Mouse (Mus musculus) midbrain, embryonic 16.5 days (tissue): Measurements from ENCODE around the gene Tmem132b. TPM values are rescaled to one million over a fixed set of nuclear protein-coding genes. Genes with fewer than 3 reads are reported as not detected.
A peak's percentile ranks its signal among the peaks of the same experiment; 100 is the strongest.

Experiments used
- ATAC-seq: fragments of 200-750 bp; cut with Nextera tagmentation; 2 replicates; pipeline ENCODE4 v1.8.0; 2017; ENCODE audit warnings: moderate TSS enrichment
- H3K27ac ChIP-seq: fragments of 300-500 bp; sonication (generic); 2 replicates; pipeline ENCODE4 v1.5.1; 2014; ENCODE audit warnings: mild to moderate bottlenecking, low read length, mixed read lengths
- H3K27me3 ChIP-seq: fragments of 300-500 bp; sonication (generic); 2 replicates; pipeline ENCODE4 v1.6.1; 2014; ENCODE audit warnings: low read depth, low read length, mixed read lengths; ENCODE audit not compliant: control insufficient read depth, insufficient read depth
- H3K36me3 ChIP-seq: fragments of 300-500 bp; sonication (generic); 2 replicates; pipeline ENCODE4 v1.6.1; 2014; ENCODE audit warnings: mild to moderate bottlenecking, low read length, moderate library complexity, mixed read lengths; ENCODE audit not compliant: control insufficient read depth, insufficient read depth
- H3K4me1 ChIP-seq: fragments of 300-500 bp; sonication (generic); 2 replicates; pipeline ENCODE4 v1.6.1; 2014; ENCODE audit warnings: mild to moderate bottlenecking, low read length, mixed read lengths; ENCODE audit not compliant: control insufficient read depth, insufficient read depth
- H3K4me2 ChIP-seq: fragments of 300-500 bp; sonication (generic); 2 replicates; pipeline ENCODE4 v1.6.1; 2014; ENCODE audit warnings: mild to moderate bottlenecking, low read length, mixed read lengths
- H3K4me3 ChIP-seq: fragments of 300-500 bp; sonication (generic); 2 replicates; pipeline ENCODE4 v1.5.1; 2014; ENCODE audit warnings: low read depth, mild to moderate bottlenecking, low read length, moderate library complexity, mixed read lengths
- H3K9ac ChIP-seq: fragments of 300-500 bp; sonication (generic); 2 replicates; pipeline ENCODE4 v1.6.1; 2014; ENCODE audit warnings: low read depth, low read length, mixed read lengths
- H3K9me3 ChIP-seq: fragments of 300-500 bp; sonication (generic); replicated peaks from 2 replicates; pipeline ENCODE4 v1.6.1; 2014; ENCODE audit warnings: mild to moderate bottlenecking, low read length, mixed read lengths; ENCODE audit not compliant: control insufficient read depth, poor library complexity, severe bottlenecking
- WGBS: fragments of 180-500 bp; shearing (Covaris S2); extraction: QIAGEN DNeasy Blood & Tissue Kit; methylation state at CpG from one replicate; pipeline ENCODE4 v1.1.7; 2014; 5-methylcytosine and 5-hydroxymethylcytosine counted together
- polyA plus RNA-seq: library from polyadenylated mRNA; unstranded; fragments of >200 nt; fragmentation: Nextera tagmentation; extraction: Ambion mirVana; gene quantifications from 2 replicates; pipeline ENCODE4 v1.2.1, GENCODE M21; 2015

The Tmem132b gene
- polyA plus RNA-seq, 1 experiment from 2014 or later, result 5.5 TPM

- Histone ChIP-seq H3K27ac (no peak overlapping the region), H3K4me3 (no peak overlapping the region), H3K4me1 (peaks cover 10% of the 10 kb centered on the region), H3K36me3 (no peaks in the 10 kb centered on the region), H3K27me3 (no peaks in the 10 kb centered on the region), H3K9me3 (no peaks in the 10 kb centered on the region), H3K4me2 (no peak overlapping the region), H3K9ac (no peak overlapping the region)
- WGBS, result 83% methylated on average over 13 of the region's 13 CpGs
- no peak for ATAC-seq
Measured at GRCm38 (mm10) chr5:125578661-125579060, 47.1 kb downstream of the Tmem132b start.

- no peak for ATAC-seq
- Histone ChIP-seq H3K9ac (no peak overlapping the region), H3K4me1 (peaks cover 15% of the 10 kb centered on the region), H3K27me3 (no peaks in the 10 kb centered on the region), H3K9me3 (no peaks in the 10 kb centered on the region), H3K36me3 (no peaks in the 10 kb centered on the region), H3K4me3 (no peak overlapping the region), H3K4me2 (no peak overlapping the region), H3K27ac (no peak overlapping the region)
- WGBS, result 55% methylated on average over 4 of the region's 4 CpGs
Measured at GRCm38 (mm10) chr5:125579153-125579552, 47.6 kb downstream of the Tmem132b start.

GRCm38 (mm10) chr5:125583298-125583697 lies 51.7 kb downstream of the Tmem132b start:
- Histone ChIP-seq H3K36me3 (no peaks in the 10 kb centered on the region), H3K9ac (no peak overlapping the region), H3K27ac (no peak overlapping the region), H3K9me3 (no peaks in the 10 kb centered on the region), H3K27me3 (no peaks in the 10 kb centered on the region), H3K4me1 (peaks cover 7% of the 10 kb centered on the region; the same call in 1 of the 2 replicates), H3K4me2 (no peak overlapping the region), H3K4me3 (no peak overlapping the region)
- WGBS, result 82% methylated on average over 2 of the region's 2 CpGs
- no peak for ATAC-seq

GRCm38 (mm10) chr5:125583836-125584235 lies 52.3 kb downstream of the Tmem132b start:
- H3K27me3 ChIP-seq, result no peaks in the 10 kb centered on the region
- peaks cover 10% of the 10 kb centered on the region; the same call in 1 of the 2 replicates for H3K4me1 ChIP-seq
- no peak for ATAC-seq
- H3K4me3 ChIP-seq, result no peak overlapping the region
- H3K4me2 ChIP-seq, result no peak overlapping the region
- 0 out of 2 replicates have a peak overlapping the region, but pooled peaks have one; percentile 28 for H3K27ac ChIP-seq
- no peaks in the 10 kb centered on the region for H3K9me3 ChIP-seq
- H3K36me3 ChIP-seq, result no peaks in the 10 kb centered on the region
- 0 out of 2 replicates have a peak overlapping the region, but pooled peaks have one; percentile 6 for H3K9ac ChIP-seq
- WGBS, result 58% methylated on average over 8 of the region's 8 CpGs

- no peaks in the 10 kb centered on the region for H3K9me3 ChIP-seq
- no peak overlapping the region for H3K9ac ChIP-seq
- H3K27ac ChIP-seq, result no peak overlapping the region
- ATAC-seq, result no peak
- 88% methylated on average over 5 of the region's 5 CpGs for WGBS
- H3K4me3 ChIP-seq, result no peak overlapping the region
- H3K4me1 ChIP-seq, result peaks cover 16% of the 10 kb centered on the region; the same call in 1 of the 2 replicates
- H3K36me3 ChIP-seq, result no peaks in the 10 kb centered on the region
- H3K4me2 ChIP-seq, result no peak overlapping the region
- no peaks in the 10 kb centered on the region for H3K27me3 ChIP-seq
Measured at GRCm38 (mm10) chr5:125585211-125585610, 53.6 kb downstream of the Tmem132b start.

GRCm38 (mm10) chr5:125588203-125588602 lies 56.6 kb downstream of the Tmem132b start:
- no peaks in the 10 kb centered on the region for H3K36me3 ChIP-seq
- H3K4me2 ChIP-seq, result no peak overlapping the region
- H3K9me3 ChIP-seq, result no peaks in the 10 kb centered on the region
- no peak overlapping the region for H3K27ac ChIP-seq
- no peak overlapping the region for H3K9ac ChIP-seq
- peak; percentile 37; the same call in 1 of the 2 replicates for ATAC-seq
- WGBS, result 70% methylated on average over 7 of the region's 7 CpGs
- no peaks in the 10 kb centered on the region for H3K27me3 ChIP-seq
- H3K4me1 ChIP-seq, result peaks cover 16% of the 10 kb centered on the region; the same call in 1 of the 2 replicates
- no peak overlapping the region for H3K4me3 ChIP-seq

GRCm38 (mm10) chr5:125588876-125589667 lies 57.5 kb downstream of the Tmem132b start:
- peak overlapping the region; percentile 59 for H3K4me2 ChIP-seq
- ATAC-seq, result peak; percentile 57
- peak overlapping the region; percentile 63 for H3K9ac ChIP-seq
- H3K4me1 ChIP-seq, result peaks cover 11% of the 10 kb centered on the region; the same call in 1 of the 2 replicates
- peak overlapping the region; percentile 38 for H3K4me3 ChIP-seq
- 3% methylated on average over 17 of the region's 18 CpGs for WGBS
- H3K27me3 ChIP-seq, result no peaks in the 10 kb centered on the region
- H3K9me3 ChIP-seq, result no peaks in the 10 kb centered on the region
- no peaks in the 10 kb centered on the region for H3K36me3 ChIP-seq
- peak overlapping the region; percentile 53; the same call in 1 of the 2 replicates for H3K27ac ChIP-seq

- Histone ChIP-seq H3K9me3 (no peaks in the 10 kb centered on the region), H3K4me2 (no peak overlapping the region), H3K36me3 (no peaks in the 10 kb centered on the region), H3K27ac (no peak overlapping the region), H3K4me3 (no peak overlapping the region), H3K4me1 (0 out of 2 replicates have a peak, but pooled peaks cover 4% of the 10 kb centered on the region), H3K27me3 (no peaks in the 10 kb centered on the region), H3K9ac (no peak overlapping the region)
- ATAC-seq, result no peak
- WGBS, result 85% methylated on average over 10 of the region's 10 CpGs
Measured at GRCm38 (mm10) chr5:125598056-125598455, 66.5 kb downstream of the Tmem132b start.

GRCm38 (mm10) chr5:125607146-125607545 lies 75.6 kb downstream of the Tmem132b start:
- no peak for ATAC-seq
- Histone ChIP-seq H3K27ac (no peak overlapping the region), H3K36me3 (no peaks in the 10 kb centered on the region), H3K9ac (no peak overlapping the region), H3K9me3 (peaks cover 4% of the 10 kb centered on the region; the same call in 1 of the 2 replicates), H3K4me3 (no peak overlapping the region), H3K27me3 (no peaks in the 10 kb centered on the region), H3K4me1 (0 out of 2 replicates have a peak, but pooled peaks cover 4% of the 10 kb centered on the region), H3K4me2 (no peak overlapping the region)
- WGBS, result 77% methylated on average over 12 of the region's 12 CpGs
